Mouse (Mus musculus): ENCODE results near the gene Bsg. TPM values are rescaled to one million over a fixed set of nuclear protein-coding genes. Genes with fewer than 3 reads are reported as not detected.

Gene Bsg
- total and polyA plus RNA-seq, 2 experiments from 2014 or later: 1,042 to 1,054 TPM

DNA sequence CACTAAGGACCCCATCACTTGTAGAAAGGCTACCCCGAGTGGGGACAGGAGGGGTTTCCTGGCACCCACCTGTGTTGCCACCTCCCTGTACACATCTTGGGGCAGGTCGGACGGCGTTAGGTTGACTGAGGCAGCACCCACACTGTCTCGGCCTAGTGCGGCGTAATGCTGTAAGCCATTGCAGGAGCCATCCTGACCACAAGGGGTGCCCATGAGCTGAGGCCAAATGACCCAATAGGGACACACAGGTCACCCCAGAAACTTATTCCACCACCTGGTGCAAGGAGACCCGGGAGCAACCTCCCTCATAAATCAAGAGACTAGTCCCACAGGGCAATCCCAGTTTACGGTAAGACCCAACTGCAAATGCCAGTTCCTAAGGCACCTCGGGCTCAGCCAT is 34.0 kb downstream of the Bsg start:
- H3K4me2 ChIP-seq (ENCODE audit: low read depth, low read length, poor library complexity, severe bottlenecking): no peak overlapping the region
- H3K4me3 ChIP-seq (ENCODE audit: low read depth, low read length): no peak overlapping the region
- no peaks in the 10 kb centered on the region for H3K27me3 ChIP-seq (ENCODE audit: insufficient read depth, low read length)
- H3K36me3 ChIP-seq (ENCODE audit: insufficient read depth, low read length): peaks cover 90% of the 10 kb centered on the region
- H3K9me3 ChIP-seq (ENCODE audit: low read length): peaks cover 17% of the 10 kb centered on the region
- ATAC-seq (ENCODE audit: low FRiP score): no peak
- peak; percentile 37; the same call in 1 of the 2 replicates for TF ChIP-seq CTCF (IDR thresholded peaks at IDR 0.05)
- H3K27ac ChIP-seq (ENCODE audit: low read depth, low read length): no peak overlapping the region
- H3K9ac ChIP-seq (replicated peaks; ENCODE audit: low read length, poor library complexity, severe bottlenecking): no peak overlapping the region
- H3K4me1 ChIP-seq (ENCODE audit: insufficient read depth, low read length): no peaks in the 10 kb centered on the region
- DNase-seq (ENCODE audit: low spot score): no peak
- WGBS: 85% methylated on average over 10 of the region's 10 CpGs

DNA sequence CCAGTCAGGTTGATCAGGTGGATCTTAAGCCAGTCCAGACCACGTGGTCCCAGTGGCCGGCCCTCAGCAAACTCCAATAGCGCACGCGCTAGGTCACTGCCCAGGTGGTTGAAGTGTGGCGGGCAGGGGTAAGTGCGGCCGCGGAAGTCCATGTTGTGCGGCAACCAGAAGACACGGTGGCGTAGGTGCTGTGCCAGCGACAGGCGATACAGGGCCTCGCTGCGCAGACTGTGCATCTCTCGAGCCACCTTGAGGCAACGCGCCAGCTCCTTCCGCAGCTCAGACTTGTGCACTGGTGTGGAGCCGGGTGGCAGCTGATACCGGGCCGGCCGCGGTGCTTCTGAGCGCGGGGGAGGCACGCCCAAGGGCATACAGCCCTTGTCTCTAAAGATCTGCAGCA is 34.9 kb downstream of the Bsg start:
- Histone ChIP-seq H3K9ac (replicated peaks; ENCODE audit: low read length, poor library complexity, severe bottlenecking) (no peak overlapping the region), H3K4me2 (ENCODE audit: low read depth, low read length, poor library complexity, severe bottlenecking) (no peak overlapping the region), H3K4me1 (ENCODE audit: insufficient read depth, low read length) (no peaks in the 10 kb centered on the region), H3K27me3 (ENCODE audit: insufficient read depth, low read length) (no peaks in the 10 kb centered on the region), H3K27ac (ENCODE audit: low read depth, low read length) (no peak overlapping the region), H3K4me3 (ENCODE audit: low read depth, low read length) (no peak overlapping the region), H3K36me3 (ENCODE audit: insufficient read depth, low read length) (peaks cover 92% of the 10 kb centered on the region), H3K9me3 (ENCODE audit: low read length) (peaks cover 17% of the 10 kb centered on the region)
- no peak for ATAC-seq (ENCODE audit: low FRiP score)
- 96% methylated on average over 28 of the region's 28 CpGs for WGBS
- no peak for DNase-seq (ENCODE audit: low spot score)
- TF ChIP-seq CTCF (IDR thresholded peaks at IDR 0.05): no peak

DNA sequence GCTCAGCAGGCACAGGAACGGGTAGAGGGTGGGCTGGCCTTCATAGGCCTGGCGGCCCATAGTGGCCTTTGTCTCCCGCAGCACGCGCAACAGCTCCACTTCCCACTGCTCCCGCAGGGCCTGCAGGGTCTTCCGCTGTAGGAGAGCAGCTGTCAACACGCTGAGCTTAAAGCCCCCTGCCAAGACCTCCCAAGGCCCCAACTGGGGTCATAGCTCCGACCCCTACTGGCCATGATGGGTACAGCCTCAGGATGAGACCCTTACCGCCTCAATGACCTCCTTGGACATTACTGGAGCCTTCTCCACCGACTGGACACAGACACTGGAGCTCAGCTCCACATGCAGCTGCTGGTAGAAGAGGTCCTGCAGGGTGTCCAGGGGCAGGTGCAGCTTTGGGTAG is 36.6 kb downstream of the Bsg start:
- Histone ChIP-seq H3K4me1 (ENCODE audit: insufficient read depth, low read length) (no peaks in the 10 kb centered on the region), H3K4me3 (ENCODE audit: low read depth, low read length) (no peak overlapping the region), H3K36me3 (ENCODE audit: insufficient read depth, low read length) (peaks cover 77% of the 10 kb centered on the region), H3K4me2 (ENCODE audit: low read depth, low read length, poor library complexity, severe bottlenecking) (no peak overlapping the region), H3K27me3 (ENCODE audit: insufficient read depth, low read length) (no peaks in the 10 kb centered on the region), H3K9ac (replicated peaks; ENCODE audit: low read length, poor library complexity, severe bottlenecking) (no peak overlapping the region), H3K27ac (ENCODE audit: low read depth, low read length) (no peak overlapping the region), H3K9me3 (ENCODE audit: low read length) (peaks cover 17% of the 10 kb centered on the region)
- DNase-seq (ENCODE audit: low spot score) (no peak), ATAC-seq (ENCODE audit: low FRiP score) (no peak)
- TF ChIP-seq CTCF (IDR thresholded peaks at IDR 0.05): no peak; the same call in 1 of the 2 replicates
- WGBS: 48% methylated on average over 11 of the region's 11 CpGs

DNA sequence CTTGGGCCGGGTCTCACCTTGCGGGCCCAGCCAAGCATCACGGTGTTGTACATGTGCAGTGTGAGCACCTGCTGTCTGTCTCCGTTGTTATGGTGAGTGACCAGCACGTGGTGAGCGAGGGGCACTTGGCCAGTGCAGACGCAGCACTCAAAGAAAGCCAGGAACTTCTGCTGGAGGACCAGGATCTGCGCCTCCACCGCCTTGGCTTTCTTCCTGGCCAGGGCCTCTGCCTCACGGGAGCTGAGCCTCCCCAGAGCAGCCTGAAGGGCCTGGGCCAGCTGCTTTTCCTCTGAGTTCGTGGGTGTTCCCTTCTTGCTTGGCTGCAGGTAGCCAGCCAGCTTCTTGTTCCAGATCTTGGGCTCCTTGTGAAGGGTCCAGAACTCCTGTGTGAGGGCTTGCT is 38.9 kb downstream of the Bsg start:
- no peak overlapping the region for H3K27ac ChIP-seq (ENCODE audit: low read depth, low read length)
- 89% methylated on average over 11 of the region's 11 CpGs for WGBS

DNA sequence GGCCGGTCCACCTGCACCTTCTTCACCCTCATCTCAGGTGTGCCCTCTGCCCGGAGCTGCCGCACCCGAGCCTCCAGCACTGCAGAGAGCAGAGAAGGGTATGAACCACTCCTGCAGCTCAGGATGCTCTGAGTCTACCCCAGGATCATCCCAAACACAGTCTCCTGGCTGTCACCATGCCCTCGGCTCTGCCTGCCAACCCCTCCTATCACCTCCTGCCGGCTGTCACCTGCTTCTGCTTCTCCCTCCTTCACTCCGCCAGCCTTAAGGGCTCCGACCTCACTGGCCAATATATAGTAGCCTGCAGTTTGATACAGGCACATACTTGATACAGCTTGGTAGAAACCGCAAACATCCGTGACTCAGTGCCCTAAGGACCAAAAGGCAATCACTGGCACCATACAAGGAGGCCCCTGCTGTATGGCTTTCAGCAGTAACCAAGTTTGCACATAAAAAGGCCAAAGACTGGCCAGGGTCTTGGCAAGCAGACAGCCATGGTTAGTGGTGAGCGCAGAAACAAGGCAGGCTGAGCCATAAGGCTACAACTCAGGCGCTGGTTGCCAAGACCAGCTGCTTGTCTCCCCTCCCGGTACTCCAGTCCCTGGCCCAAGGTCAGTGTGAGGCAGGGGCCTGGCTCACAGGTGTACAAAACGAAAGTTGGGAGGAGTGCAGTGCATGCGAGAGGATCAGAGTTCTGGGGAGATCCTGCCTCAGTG is 39.5 kb downstream of the Bsg start:
- no peak overlapping the region for H3K27ac ChIP-seq (ENCODE audit: low read depth, low read length)
- H3K4me1 ChIP-seq (ENCODE audit: insufficient read depth, low read length): no peaks in the 10 kb centered on the region
- no peak overlapping the region for H3K9ac ChIP-seq (replicated peaks; ENCODE audit: low read length, poor library complexity, severe bottlenecking)
- TF ChIP-seq CTCF (IDR thresholded peaks at IDR 0.05): no peak
- no peak overlapping the region for H3K4me3 ChIP-seq (ENCODE audit: low read depth, low read length)
- peaks cover 15% of the 10 kb centered on the region for H3K9me3 ChIP-seq (ENCODE audit: low read length)
- H3K27me3 ChIP-seq (ENCODE audit: insufficient read depth, low read length): no peaks in the 10 kb centered on the region
- 95% methylated on average over 15 of the region's 15 CpGs for WGBS
- peaks cover 51% of the 10 kb centered on the region for H3K36me3 ChIP-seq (ENCODE audit: insufficient read depth, low read length)
- no peak for DNase-seq (ENCODE audit: low spot score)
- ATAC-seq (ENCODE audit: low FRiP score): no peak
- no peak overlapping the region for H3K4me2 ChIP-seq (ENCODE audit: low read depth, low read length, poor library complexity, severe bottlenecking)

More for the DNA sequence above, 38.9 kb downstream of the Bsg start:
- TF ChIP-seq CTCF (IDR thresholded peaks at IDR 0.05): no peak
- Histone ChIP-seq H3K4me1 (ENCODE audit: insufficient read depth, low read length) (no peaks in the 10 kb centered on the region), H3K9me3 (ENCODE audit: low read length) (peaks cover 17% of the 10 kb centered on the region), H3K9ac (replicated peaks; ENCODE audit: low read length, poor library complexity, severe bottlenecking) (no peak overlapping the region), H3K4me3 (ENCODE audit: low read depth, low read length) (no peak overlapping the region), H3K27me3 (ENCODE audit: insufficient read depth, low read length) (no peaks in the 10 kb centered on the region), H3K4me2 (ENCODE audit: low read depth, low read length, poor library complexity, severe bottlenecking) (no peak overlapping the region), H3K36me3 (ENCODE audit: insufficient read depth, low read length) (peaks cover 56% of the 10 kb centered on the region)
- ATAC-seq (ENCODE audit: low FRiP score) (no peak), DNase-seq (ENCODE audit: low spot score) (no peak)

DNA sequence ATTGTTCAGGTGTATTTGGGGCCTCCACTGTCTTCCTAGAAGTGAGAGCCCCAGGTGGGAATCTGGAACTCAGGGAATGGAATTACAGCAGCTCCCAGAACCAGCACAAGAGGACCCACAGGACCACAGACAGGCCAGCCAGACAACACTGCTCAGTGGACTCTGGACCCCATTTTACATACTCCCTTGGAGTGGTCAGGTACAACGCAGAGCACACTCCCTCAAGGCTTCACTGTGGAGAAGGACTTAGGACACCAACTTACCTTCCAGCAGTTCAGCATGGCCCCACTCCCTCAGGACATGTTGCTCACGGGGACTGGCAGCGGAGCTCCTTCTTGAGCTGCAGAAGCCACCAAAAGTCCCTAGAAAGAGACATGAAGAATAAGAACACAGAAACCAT is 41.1 kb downstream of the Bsg start:
- H3K36me3 ChIP-seq (ENCODE audit: insufficient read depth, low read length): peaks cover 35% of the 10 kb centered on the region
- DNase-seq (ENCODE audit: low spot score): no peak
- peak overlapping the region; percentile 68 for H3K4me2 ChIP-seq (ENCODE audit: low read depth, low read length, poor library complexity, severe bottlenecking)
- H3K4me3 ChIP-seq (ENCODE audit: low read depth, low read length): 0 out of 2 replicates have a peak overlapping the region, but pooled peaks have one; percentile 62
- 87% methylated on average over 3 of the region's 3 CpGs for WGBS
- no peaks in the 10 kb centered on the region for H3K27me3 ChIP-seq (ENCODE audit: insufficient read depth, low read length)
- H3K4me1 ChIP-seq (ENCODE audit: insufficient read depth, low read length): no peaks in the 10 kb centered on the region
- TF ChIP-seq CTCF (IDR thresholded peaks at IDR 0.05): no peak
- H3K9ac ChIP-seq (replicated peaks; ENCODE audit: low read length, poor library complexity, severe bottlenecking): no peak overlapping the region
- H3K27ac ChIP-seq (ENCODE audit: low read depth, low read length): no peak overlapping the region
- H3K9me3 ChIP-seq (ENCODE audit: low read length): no peaks in the 10 kb centered on the region
- no peak for ATAC-seq (ENCODE audit: low FRiP score)

All from midbrain, postnatal 0 days (tissue).